Mouse (Mus musculus) liver, adult 2 months (tissue): Measurements from ENCODE around the gene Il5ra.

Experiments
- CTCF ChIP-seq: fragments of 200-500 bp; IDR thresholded peaks from 2 replicates; pipeline ENCODE4 v1.5.1; 2011; ENCODE audit warnings: low read depth, low read length, control low read depth
- POLR2A ChIP-seq: fragments of 200-500 bp; IDR thresholded peaks from 2 replicates; pipeline ENCODE4 v1.6.1; 2011; ENCODE audit warnings: low read length, control low read depth; ENCODE audit not compliant: insufficient read depth; ENCODE audit errors: extremely low read depth

DNA sequence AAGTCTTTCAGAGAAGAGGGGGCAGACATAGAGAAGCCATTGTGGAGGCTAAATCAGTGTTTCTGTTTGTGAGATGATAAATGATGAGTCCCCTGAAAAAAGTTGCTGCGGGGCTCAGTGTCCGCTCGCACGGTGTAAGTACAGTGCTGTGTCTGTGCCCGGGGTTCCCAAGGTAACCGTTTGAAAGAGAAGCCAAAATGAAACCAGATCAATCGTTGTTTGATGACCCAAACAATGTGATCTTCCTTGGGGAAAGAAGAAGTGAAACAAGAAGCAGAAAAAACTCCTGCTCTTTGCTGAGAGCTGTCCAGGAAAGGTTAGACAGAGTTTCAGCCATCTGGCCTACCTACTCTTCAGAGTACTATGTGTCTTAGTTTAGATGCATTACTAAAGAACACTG, 1.5 kb upstream of the Il5ra start:
- no peak for TF ChIP-seq POLR2A
- TF ChIP-seq CTCF: no peak
